Mouse (Mus musculus): Measurements from ENCODE around the gene Gtpbp3. TPM values are rescaled to one million over a fixed set of nuclear protein-coding genes. Genes with fewer than 3 reads are reported as not detected.

The Gtpbp3 gene
- polyA plus RNA-seq (2015; fragmentation: Nextera tagmentation; extraction: Ambion mirVana), result 16.1 and 17.4 TPM in 2 replicates

GRCm38 (mm10) chr8:71487691-71488445, at the start of gene Gtpbp3:
TSS of gene Gtpbp3 (plus strand) at chr8:71488103.
- WGBS, result under 1% methylated on average over 33 of the region's 33 CpGs
- peak within 1 kb of the TSS; percentile 96 for H3K4me2 ChIP-seq (ENCODE audit: low read depth, low read length)
- peak; percentile 61 for ATAC-seq (ENCODE audit: low read depth)

DNA sequence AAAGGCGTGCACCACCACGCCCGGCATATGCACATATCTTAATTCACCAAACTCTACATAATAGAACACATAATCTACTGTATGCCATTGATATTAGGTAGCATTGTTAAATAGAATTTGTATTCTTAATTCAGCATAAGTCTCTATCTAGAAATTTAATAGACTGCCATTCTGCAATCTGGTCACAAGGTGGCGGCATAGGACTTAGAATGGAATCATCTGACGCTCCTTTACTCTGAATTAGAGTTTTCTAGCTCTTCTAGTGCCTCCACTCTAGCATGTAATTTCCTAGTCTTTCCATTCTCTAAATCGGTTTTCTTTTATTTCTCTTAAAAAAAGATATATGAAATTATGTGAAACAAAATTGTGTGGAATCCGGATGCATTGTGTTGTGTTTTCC, 46.5 kb upstream of the Gtpbp3 start:
- no peak overlapping the region for H3K4me2 ChIP-seq (ENCODE audit: low read depth, low read length)
- H3K36me3 ChIP-seq (ENCODE audit: control insufficient read depth, insufficient read depth, low read length), result no peaks in the 10 kb centered on the region
- no peak overlapping the region for H3K4me3 ChIP-seq (ENCODE audit: low read length)
- ATAC-seq (ENCODE audit: low read depth), result no peak
- H3K9ac ChIP-seq (ENCODE audit: low read length), result no peak overlapping the region
- H3K9me3 ChIP-seq (ENCODE audit: control insufficient read depth, low read length), result no peaks in the 10 kb centered on the region
- WGBS, result 0% methylated on average over 7 of the region's 7 CpGs
- no peaks in the 10 kb centered on the region for H3K27me3 ChIP-seq (ENCODE audit: control insufficient read depth, insufficient read depth, low read depth, low read length)
- H3K4me1 ChIP-seq (replicated peaks; ENCODE audit: control insufficient read depth, insufficient read depth, low read length), result no peaks in the 10 kb centered on the region
- no peak overlapping the region for H3K27ac ChIP-seq (ENCODE audit: low read length)

More at GRCm38 (mm10) chr8:71487691-71488445, at the start of gene Gtpbp3:
- H3K4me1 ChIP-seq (replicated peaks; ENCODE audit: control insufficient read depth, insufficient read depth, low read length), result peaks cover 16% of the 10 kb centered on the region
- H3K9me3 ChIP-seq (ENCODE audit: control insufficient read depth, low read length), result no peaks in the 10 kb centered on the region
- H3K27ac ChIP-seq (ENCODE audit: low read length), result peak within 1 kb of the TSS; percentile 94
- peak within 1 kb of the TSS; percentile 84 for H3K9ac ChIP-seq (ENCODE audit: low read length)
- H3K27me3 ChIP-seq (ENCODE audit: control insufficient read depth, insufficient read depth, low read depth, low read length), result no peaks in the 10 kb centered on the region
- peaks cover 10% of the 10 kb centered on the region for H3K36me3 ChIP-seq (ENCODE audit: control insufficient read depth, insufficient read depth, low read length)
- H3K4me3 ChIP-seq (ENCODE audit: low read length), result peak within 1 kb of the TSS; percentile 93

- H3K9me3 ChIP-seq (ENCODE audit: control insufficient read depth, low read length), result no peaks in the 10 kb centered on the region
- H3K27ac ChIP-seq (ENCODE audit: low read length), result no peak overlapping the region
- H3K9ac ChIP-seq (ENCODE audit: low read length), result no peak overlapping the region
- H3K27me3 ChIP-seq (ENCODE audit: control insufficient read depth, insufficient read depth, low read depth, low read length), result no peaks in the 10 kb centered on the region
- WGBS, result 75% methylated on average over 7 of the region's 7 CpGs
- H3K4me3 ChIP-seq (ENCODE audit: low read length), result no peak overlapping the region
- H3K4me1 ChIP-seq (replicated peaks; ENCODE audit: control insufficient read depth, insufficient read depth, low read length), result no peaks in the 10 kb centered on the region
- H3K4me2 ChIP-seq (ENCODE audit: low read depth, low read length), result no peak overlapping the region
- no peak for ATAC-seq (ENCODE audit: low read depth)
- H3K36me3 ChIP-seq (ENCODE audit: control insufficient read depth, insufficient read depth, low read length), result no peaks in the 10 kb centered on the region
These were observed 42.8 kb upstream of the Gtpbp3 start for GRCm38 (mm10) chr8:71445096-71445495.

DNA sequence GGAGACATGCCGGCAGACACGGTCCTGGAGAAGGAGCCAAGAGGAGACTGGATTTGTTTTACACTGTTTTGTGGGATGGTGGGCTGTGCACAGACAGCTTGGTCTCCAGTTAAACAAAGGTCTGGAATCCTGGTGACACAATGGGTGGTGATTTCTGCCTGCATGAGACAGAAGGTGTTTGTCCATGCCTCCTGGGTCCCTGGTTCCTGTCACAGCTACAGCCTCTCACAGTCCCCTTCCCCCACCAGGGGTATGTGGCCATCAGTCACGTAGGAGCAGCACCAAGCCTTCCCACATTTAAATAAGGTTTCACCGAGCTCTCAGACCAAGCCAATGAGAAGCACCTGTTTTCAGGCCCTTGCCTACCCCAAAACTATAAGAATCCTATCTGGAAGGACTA, 36.6 kb upstream of the Gtpbp3 start:
- H3K9ac ChIP-seq (ENCODE audit: low read length), result no peak overlapping the region
- H3K4me2 ChIP-seq (ENCODE audit: low read depth, low read length), result no peak overlapping the region
- no peaks in the 10 kb centered on the region for H3K27me3 ChIP-seq (ENCODE audit: control insufficient read depth, insufficient read depth, low read depth, low read length)
- no peaks in the 10 kb centered on the region for H3K9me3 ChIP-seq (ENCODE audit: control insufficient read depth, low read length)
- no peak overlapping the region for H3K4me3 ChIP-seq (ENCODE audit: low read length)
- H3K36me3 ChIP-seq (ENCODE audit: control insufficient read depth, insufficient read depth, low read length), result no peaks in the 10 kb centered on the region
- ATAC-seq (ENCODE audit: low read depth), result no peak
- no peaks in the 10 kb centered on the region for H3K4me1 ChIP-seq (replicated peaks; ENCODE audit: control insufficient read depth, insufficient read depth, low read length)
- 62% methylated on average over 4 of the region's 4 CpGs for WGBS
- H3K27ac ChIP-seq (ENCODE audit: low read length), result no peak overlapping the region

DNA sequence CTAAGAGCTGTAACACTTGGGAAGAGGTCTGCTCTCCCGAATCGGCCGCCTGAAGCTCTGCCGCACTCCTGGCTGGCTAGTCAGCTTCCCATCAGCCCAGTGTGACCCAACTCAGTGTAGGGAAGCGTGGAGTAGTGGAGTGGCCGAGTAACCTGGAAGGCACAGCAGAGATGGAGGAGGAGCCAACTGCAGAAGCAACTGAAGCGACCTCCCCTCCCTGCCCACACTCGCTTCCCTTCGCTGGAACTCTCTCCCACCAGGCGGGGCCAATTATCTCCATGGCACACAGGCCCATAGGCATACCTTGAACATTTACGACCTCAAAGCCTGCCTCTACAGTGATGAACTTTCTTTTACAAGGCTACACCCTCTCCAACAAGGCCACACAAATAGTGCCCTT, 36.1 kb upstream of the Gtpbp3 start:
- no peak overlapping the region for H3K4me3 ChIP-seq (ENCODE audit: low read length)
- no peak overlapping the region for H3K4me2 ChIP-seq (ENCODE audit: low read depth, low read length)
- H3K27me3 ChIP-seq (ENCODE audit: control insufficient read depth, insufficient read depth, low read depth, low read length), result no peaks in the 10 kb centered on the region
- H3K36me3 ChIP-seq (ENCODE audit: control insufficient read depth, insufficient read depth, low read length), result no peaks in the 10 kb centered on the region
- H3K27ac ChIP-seq (ENCODE audit: low read length), result no peak overlapping the region
- H3K9me3 ChIP-seq (ENCODE audit: control insufficient read depth, low read length), result no peaks in the 10 kb centered on the region
- WGBS, result 60% methylated on average over 10 of the region's 11 CpGs
- ATAC-seq (ENCODE audit: low read depth), result no peak
- no peaks in the 10 kb centered on the region for H3K4me1 ChIP-seq (replicated peaks; ENCODE audit: control insufficient read depth, insufficient read depth, low read length)
- H3K9ac ChIP-seq (ENCODE audit: low read length), result no peak overlapping the region

GRCm38 (mm10) chr8:71452669-71453068, 35.2 kb upstream of the Gtpbp3 start:
- Histone ChIP-seq H3K9ac (ENCODE audit: low read length) (no peak overlapping the region), H3K27me3 (ENCODE audit: control insufficient read depth, insufficient read depth, low read depth, low read length) (no peaks in the 10 kb centered on the region), H3K4me2 (ENCODE audit: low read depth, low read length) (no peak overlapping the region), H3K9me3 (ENCODE audit: control insufficient read depth, low read length) (no peaks in the 10 kb centered on the region), H3K4me3 (ENCODE audit: low read length) (no peak overlapping the region), H3K36me3 (ENCODE audit: control insufficient read depth, insufficient read depth, low read length) (no peaks in the 10 kb centered on the region; the same call in 1 of the 2 replicates), H3K27ac (ENCODE audit: low read length) (no peak overlapping the region), H3K4me1 (replicated peaks; ENCODE audit: control insufficient read depth, insufficient read depth, low read length) (no peaks in the 10 kb centered on the region; the same call in 1 of the 2 replicates)
- no peak for ATAC-seq (ENCODE audit: low read depth)
- WGBS, result 51% methylated on average over 2 of the region's 2 CpGs

DNA sequence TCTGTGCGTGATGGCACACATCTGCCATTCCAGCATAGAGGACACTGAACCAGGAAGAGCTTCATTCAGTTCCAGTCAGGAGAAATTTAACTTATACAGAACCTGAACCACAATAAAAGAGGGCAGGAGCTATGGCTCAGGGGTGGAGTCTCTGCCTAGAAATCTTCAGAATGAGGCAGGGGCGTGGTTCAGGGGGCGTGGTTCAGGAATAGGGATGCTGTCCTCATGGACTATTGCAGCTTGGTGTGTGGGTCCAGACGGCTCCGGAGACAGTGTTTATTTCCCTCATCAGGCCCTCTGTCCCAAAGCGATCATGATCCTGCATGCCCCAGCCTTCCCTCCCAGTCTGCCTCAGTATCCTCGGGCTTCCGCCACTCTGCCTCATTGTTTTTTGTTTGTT, 33.2 kb upstream of the Gtpbp3 start:
- Histone ChIP-seq H3K36me3 (ENCODE audit: control insufficient read depth, insufficient read depth, low read length) (peaks cover 2% of the 10 kb centered on the region; the same call in 1 of the 2 replicates), H3K27ac (ENCODE audit: low read length) (no peak overlapping the region), H3K4me3 (ENCODE audit: low read length) (no peak overlapping the region), H3K9me3 (ENCODE audit: control insufficient read depth, low read length) (no peaks in the 10 kb centered on the region), H3K4me1 (replicated peaks; ENCODE audit: control insufficient read depth, insufficient read depth, low read length) (no peaks in the 10 kb centered on the region; the same call in 1 of the 2 replicates), H3K9ac (ENCODE audit: low read length) (no peak overlapping the region), H3K27me3 (ENCODE audit: control insufficient read depth, insufficient read depth, low read depth, low read length) (no peaks in the 10 kb centered on the region), H3K4me2 (ENCODE audit: low read depth, low read length) (no peak overlapping the region)
- WGBS, result 75% methylated on average over 8 of the region's 8 CpGs
- ATAC-seq (ENCODE audit: low read depth), result no peak

DNA sequence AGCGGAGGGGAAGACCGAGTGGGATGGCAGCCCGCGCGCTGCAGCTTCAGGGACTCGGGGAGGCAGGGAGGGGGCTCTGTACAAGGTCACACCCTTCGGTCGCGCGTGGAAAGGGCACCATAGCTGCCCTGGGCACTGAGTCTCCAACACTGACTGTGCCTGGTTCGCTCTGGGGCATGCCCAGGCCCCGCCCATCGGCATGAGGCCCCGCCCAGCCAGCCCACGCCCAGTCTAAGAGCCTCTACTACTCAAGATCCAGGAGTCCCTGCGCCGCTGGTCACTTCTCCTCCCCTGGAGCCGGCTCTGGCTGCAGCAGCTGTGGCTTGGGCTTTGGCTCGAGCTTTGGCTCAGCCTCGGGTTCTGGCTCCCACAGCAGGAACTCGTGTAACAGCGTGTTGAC, 31.0 kb upstream of the Gtpbp3 start:
- Histone ChIP-seq H3K4me2 (ENCODE audit: low read depth, low read length) (no peak overlapping the region), H3K4me1 (replicated peaks; ENCODE audit: control insufficient read depth, insufficient read depth, low read length) (no peaks in the 10 kb centered on the region; the same call in 1 of the 2 replicates), H3K27me3 (ENCODE audit: control insufficient read depth, insufficient read depth, low read depth, low read length) (no peaks in the 10 kb centered on the region), H3K9me3 (ENCODE audit: control insufficient read depth, low read length) (no peaks in the 10 kb centered on the region), H3K27ac (ENCODE audit: low read length) (no peak overlapping the region), H3K9ac (ENCODE audit: low read length) (no peak overlapping the region), H3K4me3 (ENCODE audit: low read length) (no peak overlapping the region), H3K36me3 (ENCODE audit: control insufficient read depth, insufficient read depth, low read length) (peaks cover 9% of the 10 kb centered on the region)
- WGBS, result 44% methylated on average over 22 of the region's 22 CpGs
- ATAC-seq (ENCODE audit: low read depth), result peak; percentile 43

GRCm38 (mm10) chr8:71457659-71458270, 30.1 kb upstream of the Gtpbp3 start:
- Histone ChIP-seq H3K9me3 (ENCODE audit: control insufficient read depth, low read length) (no peaks in the 10 kb centered on the region), H3K4me1 (replicated peaks; ENCODE audit: control insufficient read depth, insufficient read depth, low read length) (peaks cover 6% of the 10 kb centered on the region), H3K4me3 (ENCODE audit: low read length) (no peak overlapping the region), H3K4me2 (ENCODE audit: low read depth, low read length) (no peak overlapping the region), H3K9ac (ENCODE audit: low read length) (no peak overlapping the region), H3K27ac (ENCODE audit: low read length) (no peak overlapping the region), H3K27me3 (ENCODE audit: control insufficient read depth, insufficient read depth, low read depth, low read length) (no peaks in the 10 kb centered on the region), H3K36me3 (ENCODE audit: control insufficient read depth, insufficient read depth, low read length) (peaks cover 9% of the 10 kb centered on the region)
- 79% methylated on average over 20 of the region's 20 CpGs for WGBS
- ATAC-seq (ENCODE audit: low read depth), result no peak
